Mouse (Mus musculus): ENCODE results near the gene Opcml. TPM values are rescaled to one million over a fixed set of nuclear protein-coding genes. Genes with fewer than 3 reads are reported as not detected.

Opcml gene
- polyA plus RNA-seq, 1 experiment = 43.6 TPM

DNA sequence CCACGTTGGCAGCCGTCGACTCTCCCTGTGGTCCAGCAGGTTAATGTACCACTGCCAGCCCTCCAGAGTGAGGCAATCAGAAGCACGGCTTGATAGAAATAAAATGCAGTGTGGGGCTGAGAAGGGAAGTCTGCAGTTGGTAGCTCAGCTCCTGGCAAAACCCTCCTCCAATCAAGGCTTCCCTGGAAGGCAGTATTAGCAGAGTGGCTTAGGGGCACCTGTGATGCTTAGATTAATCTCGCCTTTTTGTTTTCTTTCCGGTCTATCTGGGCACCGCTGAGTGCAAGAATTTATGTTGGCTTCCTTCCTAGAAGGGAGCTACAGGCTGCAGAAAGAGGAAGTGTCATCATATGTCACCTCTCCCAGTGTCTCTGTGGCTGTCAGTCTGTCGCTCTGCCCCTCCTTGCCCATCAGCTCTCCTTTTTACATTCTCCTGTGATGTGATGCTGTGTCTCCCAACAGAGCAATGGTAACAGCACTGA, 778.5 kb downstream of the Opcml start:
- Histone ChIP-seq H3K4me1 (ENCODE audit: control insufficient read depth, insufficient read depth, low read length) (peaks cover 17% of the 10 kb centered on the region; the same call in 1 of the 2 replicates), H3K27me3 (ENCODE audit: control insufficient read depth, insufficient read depth, low read length) (no peaks in the 10 kb centered on the region), H3K4me3 (replicated peaks; ENCODE audit: insufficient read depth, low read depth, low read length) (no peak overlapping the region), H3K27ac (ENCODE audit: insufficient read depth, low read length) (peak overlapping the region; percentile 89)
- TF ChIP-seq CTCF (IDR thresholded peaks at IDR 0.05; ENCODE audit: borderline replicate concordance, insufficient read depth, low read depth, low read length) = no peak
- no peak for TF ChIP-seq POLR2A (IDR thresholded peaks at IDR 0.05; ENCODE audit: borderline replicate concordance, insufficient read depth, low read length)
- under 1% methylated on average over 8 of the region's 8 CpGs for WGBS
- peak; percentile 85 to 94 for DNase-seq

DNA sequence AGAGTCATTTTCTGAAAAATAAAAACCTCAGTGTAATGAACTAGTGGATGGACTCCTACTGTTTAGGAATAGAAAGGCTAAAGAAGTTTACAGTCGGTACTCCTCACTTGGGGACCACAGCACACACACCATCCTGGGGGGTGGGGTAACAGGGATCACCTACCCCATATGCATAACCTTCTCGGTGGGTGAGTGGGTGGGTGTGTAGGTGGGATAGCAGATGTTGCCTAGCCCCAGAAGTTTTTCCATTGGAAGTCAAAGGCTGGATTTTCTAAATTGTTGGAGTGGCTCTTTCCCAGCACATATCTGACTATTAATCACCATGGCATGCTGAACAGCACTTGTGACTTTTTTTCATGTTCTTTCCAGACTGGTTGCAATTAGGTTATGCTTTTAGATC, 779.2 kb downstream of the Opcml start:
- Histone ChIP-seq H3K27ac (ENCODE audit: insufficient read depth, low read length) (peak overlapping the region; percentile 89; the same call in 1 of the 2 replicates), H3K4me3 (replicated peaks; ENCODE audit: insufficient read depth, low read depth, low read length) (no peak overlapping the region), H3K27me3 (ENCODE audit: control insufficient read depth, insufficient read depth, low read length) (no peaks in the 10 kb centered on the region), H3K4me1 (ENCODE audit: control insufficient read depth, insufficient read depth, low read length) (peaks cover 17% of the 10 kb centered on the region; the same call in 1 of the 2 replicates)
- TF ChIP-seq POLR2A (IDR thresholded peaks at IDR 0.05; ENCODE audit: borderline replicate concordance, insufficient read depth, low read length) (no peak), CTCF (IDR thresholded peaks at IDR 0.05; ENCODE audit: borderline replicate concordance, insufficient read depth, low read depth, low read length) (no peak)
- no peak for DNase-seq
- 57% methylated on average over 2 of the region's 2 CpGs for WGBS

DNA sequence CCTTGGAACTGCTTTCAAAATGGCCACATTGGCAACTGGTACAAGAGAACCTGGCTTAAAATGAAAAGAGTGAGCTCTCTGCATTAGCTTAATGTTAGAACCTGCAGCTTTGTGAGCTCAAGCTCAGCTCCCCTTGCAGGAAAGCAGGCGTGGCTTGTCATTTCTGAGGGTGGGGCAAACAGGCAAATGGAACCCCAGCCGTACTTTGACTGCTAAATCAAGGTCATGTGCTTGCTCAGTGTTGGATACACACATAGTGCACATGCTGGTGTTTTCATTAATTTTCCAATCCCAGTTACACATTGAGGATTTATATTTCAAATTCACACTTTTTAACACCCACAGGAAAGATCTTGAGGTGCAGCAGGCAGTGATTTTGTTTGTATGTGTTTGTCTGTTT, 781.1 kb downstream of the Opcml start:
- peaks cover 17% of the 10 kb centered on the region; the same call in 1 of the 2 replicates for H3K4me1 ChIP-seq (ENCODE audit: control insufficient read depth, insufficient read depth, low read length)
- no peak overlapping the region for H3K4me3 ChIP-seq (replicated peaks; ENCODE audit: insufficient read depth, low read depth, low read length)
- 94% methylated on average over 2 of the region's 2 CpGs for WGBS
- H3K27ac ChIP-seq (ENCODE audit: insufficient read depth, low read length) = no peak overlapping the region
- no peaks in the 10 kb centered on the region for H3K27me3 ChIP-seq (ENCODE audit: control insufficient read depth, insufficient read depth, low read length)
- no peak for DNase-seq
- TF ChIP-seq POLR2A (IDR thresholded peaks at IDR 0.05; ENCODE audit: borderline replicate concordance, insufficient read depth, low read length) (no peak), CTCF (IDR thresholded peaks at IDR 0.05; ENCODE audit: borderline replicate concordance, insufficient read depth, low read depth, low read length) (no peak)

DNA sequence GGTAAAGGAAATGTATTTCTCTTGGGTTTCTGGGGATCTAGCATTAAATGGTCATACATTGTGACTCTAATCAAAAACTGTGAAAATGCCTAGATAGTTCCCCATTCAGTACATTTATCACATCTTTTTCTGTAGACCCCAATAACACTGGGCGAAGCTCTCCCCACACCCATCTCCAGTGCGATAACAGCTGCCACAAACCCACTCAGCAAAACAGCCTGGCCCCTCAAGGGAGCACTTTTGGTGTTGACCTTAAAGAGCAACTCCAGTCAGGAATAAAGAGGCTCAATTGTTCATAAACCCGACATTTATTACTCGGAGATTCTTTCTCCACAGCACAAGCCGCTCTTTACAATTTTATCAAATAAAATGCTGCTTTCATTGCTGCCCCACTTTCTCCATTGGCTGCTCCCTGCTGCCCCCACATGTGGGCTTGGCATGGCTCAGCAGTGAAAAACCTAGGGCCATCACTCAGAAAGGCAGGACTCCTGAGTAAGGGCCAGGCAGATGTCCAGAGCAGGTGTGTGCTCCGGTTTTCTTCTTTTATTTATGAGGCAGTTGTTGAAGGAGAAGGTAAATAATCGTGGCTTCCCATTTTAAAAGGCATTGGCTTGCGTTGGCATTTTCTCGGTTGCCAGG, 781.7 kb downstream of the Opcml start:
- Histone ChIP-seq H3K4me1 (ENCODE audit: control insufficient read depth, insufficient read depth, low read length) (peaks cover 17% of the 10 kb centered on the region; the same call in 1 of the 2 replicates), H3K27me3 (ENCODE audit: control insufficient read depth, insufficient read depth, low read length) (no peaks in the 10 kb centered on the region), H3K27ac (ENCODE audit: insufficient read depth, low read length) (no peak overlapping the region), H3K4me3 (replicated peaks; ENCODE audit: insufficient read depth, low read depth, low read length) (no peak overlapping the region)
- no peak for DNase-seq
- 81% methylated on average over 9 of the region's 9 CpGs for WGBS
- TF ChIP-seq POLR2A (IDR thresholded peaks at IDR 0.05; ENCODE audit: borderline replicate concordance, insufficient read depth, low read length) (no peak), CTCF (IDR thresholded peaks at IDR 0.05; ENCODE audit: borderline replicate concordance, insufficient read depth, low read depth, low read length) (no peak)

DNA sequence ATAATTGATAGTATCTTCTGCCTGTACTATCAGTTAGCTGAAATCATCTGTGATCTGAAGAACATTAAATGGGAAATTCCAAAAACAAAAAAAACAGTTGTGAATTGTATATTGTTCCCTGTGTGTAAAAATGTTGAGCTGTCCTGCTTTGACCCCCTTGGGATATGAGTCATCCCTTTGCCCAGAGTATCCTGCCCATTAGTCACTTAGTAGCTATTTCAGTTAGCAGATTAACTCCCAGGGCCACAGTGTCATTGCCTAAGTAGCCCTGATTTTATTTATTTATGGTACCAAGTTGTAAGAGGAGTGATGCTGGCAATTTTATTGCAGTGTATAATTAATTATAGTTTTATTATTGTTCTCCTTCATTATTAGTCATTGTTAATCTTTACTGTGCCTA, 788.2 kb downstream of the Opcml start:
- H3K4me1 ChIP-seq (ENCODE audit: control insufficient read depth, insufficient read depth, low read length) = peaks cover 3% of the 10 kb centered on the region

DNA sequence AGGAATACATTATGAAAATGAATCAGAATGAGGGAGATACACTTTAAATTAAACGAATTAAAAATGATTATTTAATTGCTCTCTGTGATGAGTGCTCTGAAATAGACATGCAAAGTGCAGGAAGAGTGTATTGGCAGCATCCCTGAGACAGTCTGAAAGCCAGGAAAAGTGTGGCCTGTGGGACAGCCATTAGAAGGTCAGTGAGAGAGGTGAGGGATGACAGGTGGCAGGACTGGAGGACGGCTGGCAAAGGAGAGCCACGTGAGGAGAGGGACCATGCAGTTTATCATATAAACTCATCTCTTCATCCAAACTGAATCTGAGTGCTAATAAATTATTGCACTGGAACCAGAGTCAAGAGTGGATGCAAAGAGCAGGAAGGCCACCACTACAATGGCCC, 796.7 kb downstream of the Opcml start:
- no peaks in the 10 kb centered on the region for H3K27me3 ChIP-seq (ENCODE audit: control insufficient read depth, insufficient read depth, low read length)
- H3K4me3 ChIP-seq (replicated peaks; ENCODE audit: insufficient read depth, low read depth, low read length) = no peak overlapping the region
- H3K4me1 ChIP-seq (ENCODE audit: control insufficient read depth, insufficient read depth, low read length) = peaks cover 5% of the 10 kb centered on the region
- TF ChIP-seq POLR2A (IDR thresholded peaks at IDR 0.05; ENCODE audit: borderline replicate concordance, insufficient read depth, low read length) (no peak), CTCF (IDR thresholded peaks at IDR 0.05; ENCODE audit: borderline replicate concordance, insufficient read depth, low read depth, low read length) (no peak)
- H3K27ac ChIP-seq (ENCODE audit: insufficient read depth, low read length) = peak overlapping the region; percentile 7; the same call in 1 of the 2 replicates
- 17% methylated on average over 3 of the region's 3 CpGs for WGBS
- peak; percentile 42 to 65 for DNase-seq

More for the DNA sequence above, 788.2 kb downstream of the Opcml start:
- H3K4me3 ChIP-seq (replicated peaks; ENCODE audit: insufficient read depth, low read depth, low read length) = no peak overlapping the region
- no peaks in the 10 kb centered on the region for H3K27me3 ChIP-seq (ENCODE audit: control insufficient read depth, insufficient read depth, low read length)
- TF ChIP-seq POLR2A (IDR thresholded peaks at IDR 0.05; ENCODE audit: borderline replicate concordance, insufficient read depth, low read length) (no peak), CTCF (IDR thresholded peaks at IDR 0.05; ENCODE audit: borderline replicate concordance, insufficient read depth, low read depth, low read length) (no peak)
- peak in 1 of 2 experiments; percentile 74 for DNase-seq
- H3K27ac ChIP-seq (ENCODE audit: insufficient read depth, low read length) = no peak overlapping the region

DNA sequence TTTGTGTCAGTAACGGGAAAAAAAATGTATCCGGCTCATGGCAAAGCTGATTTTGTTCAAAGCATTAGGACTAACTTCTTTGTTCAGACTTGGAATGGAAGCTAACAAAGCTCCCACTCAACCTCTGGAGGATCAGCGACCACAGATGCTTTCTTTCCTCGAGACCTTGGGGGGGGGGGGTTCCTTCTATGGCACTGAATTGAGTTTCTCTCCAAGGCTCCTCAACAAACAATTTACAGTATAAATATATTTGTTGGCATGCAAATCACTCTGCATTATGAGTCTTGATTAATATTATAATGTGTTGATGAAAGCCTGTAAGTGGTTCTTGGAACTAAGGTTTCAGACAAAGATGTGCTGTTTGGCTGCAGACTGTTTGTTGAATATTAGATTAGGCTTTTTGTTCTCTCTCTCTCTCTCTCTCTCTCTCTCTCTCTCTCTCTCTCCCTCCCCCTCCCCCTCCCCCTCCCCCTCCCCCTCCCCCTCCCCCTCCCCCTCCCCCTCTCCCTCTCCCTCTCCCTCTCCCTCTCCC, 797.3 kb downstream of the Opcml start:
- Histone ChIP-seq H3K4me1 (ENCODE audit: control insufficient read depth, insufficient read depth, low read length) (peaks cover 5% of the 10 kb centered on the region), H3K27ac (ENCODE audit: insufficient read depth, low read length) (peak overlapping the region; percentile 7; the same call in 1 of the 2 replicates), H3K27me3 (ENCODE audit: control insufficient read depth, insufficient read depth, low read length) (no peaks in the 10 kb centered on the region), H3K4me3 (replicated peaks; ENCODE audit: insufficient read depth, low read depth, low read length) (no peak overlapping the region)
- no peak for DNase-seq
- 90% methylated on average over 4 of the region's 4 CpGs for WGBS
- TF ChIP-seq CTCF (IDR thresholded peaks at IDR 0.05; ENCODE audit: borderline replicate concordance, insufficient read depth, low read depth, low read length) = no peak
- no peak for TF ChIP-seq POLR2A (IDR thresholded peaks at IDR 0.05; ENCODE audit: borderline replicate concordance, insufficient read depth, low read length)

DNA sequence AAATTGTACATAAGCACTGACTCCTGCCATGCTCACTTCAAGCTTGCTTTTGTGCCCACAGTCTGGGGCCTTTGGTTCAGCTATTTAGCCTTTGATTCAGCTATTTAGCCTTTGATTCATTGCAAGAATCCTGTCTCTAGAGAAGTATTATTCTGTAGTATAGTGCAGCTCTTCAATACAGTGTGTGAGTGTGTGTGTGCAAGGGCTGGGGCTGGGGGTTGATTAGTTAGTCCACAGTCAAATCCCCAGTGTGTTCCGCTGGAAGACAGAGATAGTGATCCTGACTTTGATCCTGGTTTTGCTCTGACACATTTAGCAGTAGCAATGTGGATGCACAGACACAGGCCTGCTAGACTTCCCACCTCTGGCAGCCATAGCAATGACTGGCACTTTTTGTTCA, 797.9 kb downstream of the Opcml start:
- H3K27ac ChIP-seq (ENCODE audit: insufficient read depth, low read length) = no peak overlapping the region

More for the DNA sequence above, 797.9 kb downstream of the Opcml start:
- Histone ChIP-seq H3K4me1 (ENCODE audit: control insufficient read depth, insufficient read depth, low read length) (peaks cover 5% of the 10 kb centered on the region), H3K27me3 (ENCODE audit: control insufficient read depth, insufficient read depth, low read length) (no peaks in the 10 kb centered on the region), H3K4me3 (replicated peaks; ENCODE audit: insufficient read depth, low read depth, low read length) (no peak overlapping the region)
- DNase-seq = no peak
- TF ChIP-seq POLR2A (IDR thresholded peaks at IDR 0.05; ENCODE audit: borderline replicate concordance, insufficient read depth, low read length) (no peak), CTCF (IDR thresholded peaks at IDR 0.05; ENCODE audit: borderline replicate concordance, insufficient read depth, low read depth, low read length) (no peak)
- WGBS = 95% methylated on average over 1 of the region's 1 CpGs

All from cerebellum, adult 2 months (tissue).